Mouse (Mus musculus) liver, postnatal 0 days (tissue): ENCODE measurements around the gene Igsf3. TPM values are rescaled to one million over a fixed set of nuclear protein-coding genes. Genes with fewer than 3 reads are reported as not detected.

Source experiments
- ATAC-seq: fragments of 200-750 bp; cut with Nextera tagmentation; 2 replicates; pipeline ENCODE4 v1.8.0; 2017; ENCODE audit warnings: mild to moderate bottlenecking, moderate library complexity
- DNase-seq: peaks from one replicate; pipeline ENCODE4 v3.0.0-alpha.2; 2016
- H3K27ac ChIP-seq: fragments of 300-500 bp; sonication (generic); 2 replicates; pipeline ENCODE4 v1.5.1; 2014; ENCODE audit warnings: antibody characterized with exemption, moderate library complexity, mild to moderate bottlenecking, low read depth
- H3K27me3 ChIP-seq: fragments of 300-500 bp; sonication (generic); 2 replicates; pipeline ENCODE4 v1.6.1; 2014; ENCODE audit warnings: low read length, control low read depth, mixed read lengths; ENCODE audit not compliant: insufficient read depth
- H3K36me3 ChIP-seq: fragments of 300-500 bp; sonication (generic); replicated peaks from 2 replicates; pipeline ENCODE4 v1.6.1; 2014; ENCODE audit warnings: mild to moderate bottlenecking, control low read depth, low read length, moderate library complexity, mixed read lengths; ENCODE audit not compliant: insufficient read depth
- H3K4me1 ChIP-seq: fragments of 300-500 bp; sonication (generic); 2 replicates; pipeline ENCODE4 v1.6.1; 2014; ENCODE audit warnings: antibody characterized with exemption, mild to moderate bottlenecking, control low read depth; ENCODE audit not compliant: insufficient read depth
- H3K4me2 ChIP-seq: fragments of 300-500 bp; sonication (generic); 2 replicates; pipeline ENCODE4 v1.6.1; 2014; ENCODE audit warnings: low read depth, mild to moderate bottlenecking, low read length, moderate library complexity, mixed read lengths
- H3K4me3 ChIP-seq: fragments of 300-500 bp; sonication (generic); 2 replicates; pipeline ENCODE4 v1.5.1; 2014; ENCODE audit warnings: low read depth, low read length
- H3K9ac ChIP-seq: fragments of 300-500 bp; sonication (generic); replicated peaks from 2 replicates; pipeline ENCODE4 v1.6.1; 2014; ENCODE audit warnings: mild to moderate bottlenecking, moderate library complexity
- H3K9me3 ChIP-seq: fragments of 300-500 bp; sonication (generic); 2 replicates; pipeline ENCODE4 v1.6.1; 2016; ENCODE audit warnings: mild to moderate bottlenecking, control low read depth, low read length, mixed read lengths
- CTCF ChIP-seq: sonication (generic); IDR thresholded peaks from 2 replicates; pipeline ENCODE4 v1.5.1; 2016; ENCODE audit warnings: antibody characterized with exemption, low read depth
- EP300 ChIP-seq: IDR thresholded peaks from 2 replicates; pipeline ENCODE4 v1.6.1; 2016; ENCODE audit warnings: antibody characterized with exemption, low read depth, mild to moderate bottlenecking
- WGBS: fragments of 180-500 bp; shearing (Covaris S2); extraction: QIAGEN DNeasy Blood & Tissue Kit; methylation state at CpG from one replicate; pipeline ENCODE4 v1.1.7; 2014; ENCODE audit not compliant: insufficient replicate concordance; 5-methylcytosine and 5-hydroxymethylcytosine counted together
- polyA plus RNA-seq: library from polyadenylated mRNA; unstranded; fragments of >200 nt; fragmentation: Nextera tagmentation; extraction: Ambion mirVana; gene quantifications from 2 replicates; pipeline ENCODE4 v1.2.1, GENCODE M21; 2015

Igsf3 gene
- polyA plus RNA-seq, 1 experiment from 2014 or later = 1.7 TPM

- 66% methylated on average over 8 of the region's 8 CpGs for WGBS
- 0 out of 2 replicates have a peak overlapping the region, but pooled peaks have one; percentile 66 for H3K27ac ChIP-seq
- peaks cover 17% of the 10 kb centered on the region; the same call in 1 of the 2 replicates for H3K4me1 ChIP-seq
- TF ChIP-seq EP300 = peak; percentile 30; the same call in 1 of the 2 replicates
- no peak for TF ChIP-seq CTCF
- H3K4me2 ChIP-seq = no peak overlapping the region
- peak; percentile 33 for ATAC-seq
- no peaks in the 10 kb centered on the region for H3K9me3 ChIP-seq
- no peak for DNase-seq
- H3K27me3 ChIP-seq = no peaks in the 10 kb centered on the region
- no peaks in the 10 kb centered on the region for H3K36me3 ChIP-seq
- H3K4me3 ChIP-seq = no peak overlapping the region
- no peak overlapping the region for H3K9ac ChIP-seq
Observed at GRCm38 (mm10) chr3:101356583-101357553, 20.0 kb upstream of the Igsf3 start.

- no peaks in the 10 kb centered on the region for H3K36me3 ChIP-seq
- H3K4me3 ChIP-seq = no peak overlapping the region
- ATAC-seq = no peak
- TF ChIP-seq CTCF (no peak), EP300 (no peak)
- H3K9ac ChIP-seq = no peak overlapping the region
- no peak overlapping the region for H3K4me2 ChIP-seq
- H3K9me3 ChIP-seq = no peaks in the 10 kb centered on the region
- WGBS = 85% methylated on average over 6 of the region's 6 CpGs
- H3K27me3 ChIP-seq = no peaks in the 10 kb centered on the region
- DNase-seq = no peak
- peaks cover 8% of the 10 kb centered on the region; the same call in 1 of the 2 replicates for H3K4me1 ChIP-seq
- no peak overlapping the region for H3K27ac ChIP-seq
Observed at GRCm38 (mm10) chr3:101360832-101361231, 16.1 kb upstream of the Igsf3 start.

- Histone ChIP-seq H3K9ac (no peak overlapping the region), H3K9me3 (no peaks in the 10 kb centered on the region), H3K36me3 (no peaks in the 10 kb centered on the region), H3K4me1 (peaks cover under 1% of the 10 kb centered on the region; the same call in 1 of the 2 replicates), H3K27me3 (no peaks in the 10 kb centered on the region), H3K4me2 (no peak overlapping the region), H3K27ac (no peak overlapping the region), H3K4me3 (no peak overlapping the region)
- TF ChIP-seq CTCF (no peak), EP300 (no peak)
- DNase-seq (no peak), ATAC-seq (no peak)
- whole genome bisulfite sequencing = 59% methylated on average over 4 of the region's 4 CpGs
Observed at GRCm38 (mm10) chr3:101362391-101362790, 14.5 kb upstream of the Igsf3 start.

- peaks cover 6% of the 10 kb centered on the region; the same call in 1 of the 2 replicates for H3K4me1 ChIP-seq
- H3K4me2 ChIP-seq = no peak overlapping the region
- no peaks in the 10 kb centered on the region for H3K36me3 ChIP-seq
- 68% methylated on average over 7 of the region's 7 CpGs for WGBS
- H3K9ac ChIP-seq = no peak overlapping the region
- no peaks in the 10 kb centered on the region for H3K9me3 ChIP-seq
- ATAC-seq (no peak), DNase-seq (no peak)
- no peaks in the 10 kb centered on the region for H3K27me3 ChIP-seq
- no peak overlapping the region for H3K4me3 ChIP-seq
- no peak overlapping the region for H3K27ac ChIP-seq
- no peak for TF ChIP-seq CTCF
- TF ChIP-seq EP300 = no peak
Observed at GRCm38 (mm10) chr3:101363574-101363973, 13.3 kb upstream of the Igsf3 start.

GRCm38 (mm10) chr3:101365081-101365612, 11.7 kb upstream of the Igsf3 start:
- Histone ChIP-seq H3K27me3 (no peaks in the 10 kb centered on the region), H3K9me3 (no peaks in the 10 kb centered on the region), H3K4me1 (peaks cover 6% of the 10 kb centered on the region; the same call in 1 of the 2 replicates), H3K9ac (no peak overlapping the region), H3K4me3 (no peak overlapping the region), H3K4me2 (no peak overlapping the region), H3K27ac (no peak overlapping the region), H3K36me3 (no peaks in the 10 kb centered on the region)
- ATAC-seq (no peak), DNase-seq (no peak)
- WGBS = 81% methylated on average over 6 of the region's 6 CpGs
- TF ChIP-seq EP300 (no peak), CTCF (no peak)

- no peak overlapping the region for H3K9ac ChIP-seq
- ATAC-seq (no peak), DNase-seq (no peak)
- WGBS = 54% methylated on average over 9 of the region's 9 CpGs
- no peak overlapping the region for H3K27ac ChIP-seq
- H3K27me3 ChIP-seq = 0 out of 2 replicates have a peak, but pooled peaks cover 3% of the 10 kb centered on the region
- no peaks in the 10 kb centered on the region for H3K9me3 ChIP-seq
- peaks cover 6% of the 10 kb centered on the region; the same call in 1 of the 2 replicates for H3K4me1 ChIP-seq
- TF ChIP-seq CTCF (no peak), EP300 (no peak)
- no peak overlapping the region for H3K4me2 ChIP-seq
- no peak overlapping the region for H3K4me3 ChIP-seq
- H3K36me3 ChIP-seq = no peaks in the 10 kb centered on the region
Observed at GRCm38 (mm10) chr3:101365911-101366310, 11.0 kb upstream of the Igsf3 start.
